Mouse (Mus musculus) gonadal fat pad, adult 2 months (tissue): Measurements from ENCODE around the gene Med4. TPM values are rescaled to one million over a fixed set of nuclear protein-coding genes. Genes with fewer than 3 reads are reported as not detected.

ENCODE experiments used
- polyA plus RNA-seq: library from polyadenylated mRNA; depleted of rRNA; stranded (reverse); fragments of >200 nt; gene quantifications from 2 replicates; pipeline ENCODE4 v1.2.3, GENCODE M21; 2012; rRNA removed

Med4 gene
- polyA plus RNA-seq, 1 experiment = 19.9 TPM

Other genes starting within 250 kb of the Med4 start
- gene Rb1, start 184.2 kb upstream of the Med4 start, polyA plus RNA-seq = 8.8 and 9.9 TPM in 2 replicates
- 6,968 and 7,905 TPM in 2 replicates for gene Itm2b, start 124.7 kb upstream of the Med4 start, polyA plus RNA-seq
- 21.5 and 24.1 TPM in 2 replicates for gene Sucla2, start 15.3 kb downstream of the Med4 start, polyA plus RNA-seq
- gene Nudt15, start 38.2 kb downstream of the Med4 start, polyA plus RNA-seq = 2.0 and 2.3 TPM in 2 replicates
- gene Gm21750, start 151.2 kb downstream of the Med4 start, polyA plus RNA-seq = not detected in 2 replicates